Mouse (Mus musculus): ENCODE data around the gene Phlpp1.

DNA sequence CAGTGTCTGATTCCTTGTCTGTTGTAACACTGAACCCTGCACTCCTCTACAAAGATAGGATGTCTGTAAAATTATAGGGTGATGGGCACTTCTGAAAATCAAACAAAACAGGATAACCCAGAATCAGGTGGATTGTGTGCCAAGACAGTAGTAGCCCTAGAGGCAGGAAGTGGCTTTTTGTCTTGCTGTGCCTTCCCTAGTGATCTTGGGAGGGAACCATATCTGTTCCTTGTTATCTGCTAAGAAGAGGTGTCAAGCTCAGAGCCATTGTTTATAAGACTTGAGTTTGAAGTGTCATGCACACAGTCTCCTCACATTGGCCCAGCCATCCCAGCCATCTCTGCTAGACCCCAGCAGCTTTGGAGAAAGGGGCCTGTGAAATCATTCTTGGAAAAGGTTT is 187.9 kb downstream of the Phlpp1 start:
- no peak for TF ChIP-seq GATA1 (IDR thresholded peaks at IDR 0.05; ENCODE audit: borderline replicate concordance, low read length)
- TF ChIP-seq FLI1 (IDR thresholded peaks at IDR 0.05; ENCODE audit: low read length), result no peak
